Mouse (Mus musculus) adrenal gland, adult 2 months (tissue): ENCODE measurements around the gene Nuak1. TPM values are rescaled to one million over a fixed set of nuclear protein-coding genes. Genes with fewer than 3 reads are reported as not detected.
A peak's percentile ranks its signal among the peaks of the same experiment; 100 is the strongest.
"Not testable (repeated sequence)": the region's sequence is repeated elsewhere in the genome, so short reads cannot be mapped to it uniquely, and the experiment has no call there.

Source experiments
- DNase-seq: peaks from one replicate; pipeline ENCODE4 v3.0.0; 2021
- long read RNA-seq: library from polyadenylated mRNA; stranded (forward); transcript quantifications from one replicate; pipeline ENCODE4 v2.0.0, GENCODE M21; 2021
- polyA plus RNA-seq: library from polyadenylated mRNA; depleted of rRNA; stranded (reverse); fragments of >200 nt; gene quantifications from 2 replicates; pipeline ENCODE4 v1.2.3, GENCODE M21; 2012; rRNA removed
- total RNA-seq, 2 experiments: library from RNA; stranded (reverse); gene quantifications; 2 replicates each; pipeline ENCODE4 v1.2.3; 2021

Gene Nuak1
- total RNA-seq (10 to 100 TPM in 1 of 2 experiments, 1 to 10 TPM in 1; 6.6 to 12.2 TPM), polyA plus RNA-seq (4.4 and 4.7 TPM in 2 replicates)
- long read RNA-seq, result 0 reads

GRCm38 (mm10) chr10:84440541-84441433 is at the start of gene Nuak1:
Gene Nuak1, minus strand, starts transcription at chr10:84440597.
- DNase-seq, result peak; percentile 95

- no peak for DNase-seq
Observed at GRCm38 (mm10) chr10:84490115-84490514, 49.7 kb upstream of the Nuak1 start.

- peak; percentile 68 for DNase-seq
Observed at GRCm38 (mm10) chr10:84488315-84488714, 47.9 kb upstream of the Nuak1 start.

GRCm38 (mm10) chr10:84484661-84485060 is 44.3 kb upstream of the Nuak1 start:
- no peak for DNase-seq

- DNase-seq, result no peak
Observed at GRCm38 (mm10) chr10:84483553-84483952, 43.2 kb upstream of the Nuak1 start.

GRCm38 (mm10) chr10:84483069-84483468 is 42.7 kb upstream of the Nuak1 start:
- no peak for DNase-seq

- DNase-seq, result not testable (repeated sequence)
Observed at GRCm38 (mm10) chr10:84482418-84482817, 42.0 kb upstream of the Nuak1 start.

GRCm38 (mm10) chr10:84481327-84481671 is 40.9 kb upstream of the Nuak1 start:
- no peak for DNase-seq

GRCm38 (mm10) chr10:84480667-84481326 is 40.4 kb upstream of the Nuak1 start:
- peak; percentile 69 for DNase-seq

- no peak for DNase-seq
Observed at GRCm38 (mm10) chr10:84480146-84480545, 39.7 kb upstream of the Nuak1 start.

- no peak for DNase-seq
Observed at GRCm38 (mm10) chr10:84477613-84478076, 37.2 kb upstream of the Nuak1 start.

GRCm38 (mm10) chr10:84477045-84477612 is 36.7 kb upstream of the Nuak1 start:
- no peak for DNase-seq

- DNase-seq, result no peak
Observed at GRCm38 (mm10) chr10:84467555-84468164, 27.3 kb upstream of the Nuak1 start.

- DNase-seq, result no peak
Observed at GRCm38 (mm10) chr10:84465511-84465910, 25.1 kb upstream of the Nuak1 start.

GRCm38 (mm10) chr10:84460420-84461101 is 20.2 kb upstream of the Nuak1 start:
- DNase-seq, result no peak

- no peak for DNase-seq
Observed at GRCm38 (mm10) chr10:84458094-84458493, 17.7 kb upstream of the Nuak1 start.

- no peak for DNase-seq
Observed at GRCm38 (mm10) chr10:84457539-84457938, 17.1 kb upstream of the Nuak1 start.

- DNase-seq, result no peak
Observed at GRCm38 (mm10) chr10:84456632-84457320, 16.4 kb upstream of the Nuak1 start.

GRCm38 (mm10) chr10:84451883-84452282 is 11.5 kb upstream of the Nuak1 start:
- no peak for DNase-seq

GRCm38 (mm10) chr10:84450654-84451053 is 10.3 kb upstream of the Nuak1 start:
- peak; percentile 86 for DNase-seq

GRCm38 (mm10) chr10:84449733-84450132 is 9.3 kb upstream of the Nuak1 start:
- no peak for DNase-seq
